Mouse (Mus musculus): ENCODE measurements at regions not wholly inside any gene's neighbourhood (a gene's known extent, or its start where the extent isn't known, plus 50 kb on each side); places are given as distances from the start of the nearest gene placed in this dataset.

GRCm38 (mm10) chr17:27364899-27365298, 156.3 kb downstream of the Grm4 start:
- DNase-seq (ENCODE audit: extremely low spot score in 1 of 2, low spot score in 1 of 2) = no peak

- no peak for DNase-seq (ENCODE audit: extremely low spot score in 1 of 2, low spot score in 1 of 2)
Measured at GRCm38 (mm10) chr17:27364338-27364737, 156.9 kb downstream of the Grm4 start.

GRCm38 (mm10) chr17:27363911-27364310, 157.3 kb downstream of the Grm4 start:
- DNase-seq (ENCODE audit: extremely low spot score in 1 of 2, low spot score in 1 of 2) = no peak

GRCm38 (mm10) chr17:27362221-27362620, 158.0 kb upstream of the Lemd2 start:
- no peak for DNase-seq (ENCODE audit: extremely low spot score in 1 of 2, low spot score in 1 of 2)

GRCm38 (mm10) chr17:27361362-27361761, 157.1 kb upstream of the Lemd2 start:
- DNase-seq (ENCODE audit: extremely low spot score in 1 of 2, low spot score in 1 of 2) = no peak

- no peak for DNase-seq (ENCODE audit: extremely low spot score in 1 of 2, low spot score in 1 of 2)
Measured at GRCm38 (mm10) chr17:27356862-27357261, 152.6 kb upstream of the Lemd2 start.

GRCm38 (mm10) chr17:27355717-27356116, 151.4 kb upstream of the Lemd2 start:
- DNase-seq (ENCODE audit: extremely low spot score in 1 of 2, low spot score in 1 of 2) = no peak

GRCm38 (mm10) chr17:27355056-27355455, 150.8 kb upstream of the Lemd2 start:
- no peak for DNase-seq (ENCODE audit: extremely low spot score in 1 of 2, low spot score in 1 of 2)

- DNase-seq (ENCODE audit: extremely low spot score in 1 of 2, low spot score in 1 of 2) = no peak
Measured at GRCm38 (mm10) chr17:27349911-27350310, 145.6 kb upstream of the Lemd2 start.

GRCm38 (mm10) chr17:27349432-27349831, 145.2 kb upstream of the Lemd2 start:
- DNase-seq (ENCODE audit: extremely low spot score in 1 of 2, low spot score in 1 of 2) = no peak

- DNase-seq (ENCODE audit: extremely low spot score in 1 of 2, low spot score in 1 of 2) = no peak
Measured at GRCm38 (mm10) chr17:27341952-27342890, 138.0 kb upstream of the Lemd2 start.

GRCm38 (mm10) chr17:27339823-27340222, 135.6 kb upstream of the Lemd2 start:
- no peak for DNase-seq (ENCODE audit: extremely low spot score in 1 of 2, low spot score in 1 of 2)

GRCm38 (mm10) chr17:27339261-27339660, 135.0 kb upstream of the Lemd2 start:
- DNase-seq (ENCODE audit: extremely low spot score in 1 of 2, low spot score in 1 of 2) = no peak

- no peak for DNase-seq (ENCODE audit: extremely low spot score in 1 of 2, low spot score in 1 of 2)
Measured at GRCm38 (mm10) chr17:27335621-27336020, 131.4 kb upstream of the Lemd2 start.

- DNase-seq (ENCODE audit: extremely low spot score in 1 of 2, low spot score in 1 of 2) = peak; percentile 64 to 81
Measured at GRCm38 (mm10) chr17:27333593-27333992, 129.3 kb upstream of the Lemd2 start.

- DNase-seq (ENCODE audit: extremely low spot score in 1 of 2, low spot score in 1 of 2) = no peak
Measured at GRCm38 (mm10) chr17:27333141-27333540, 128.9 kb upstream of the Lemd2 start.

- no peak for DNase-seq (ENCODE audit: extremely low spot score in 1 of 2, low spot score in 1 of 2)
Measured at GRCm38 (mm10) chr17:27332076-27332475, 127.8 kb upstream of the Lemd2 start.

- no peak for DNase-seq (ENCODE audit: extremely low spot score in 1 of 2, low spot score in 1 of 2)
Measured at GRCm38 (mm10) chr17:27331630-27332029, 127.4 kb upstream of the Lemd2 start.

GRCm38 (mm10) chr17:27329791-27330190, 125.5 kb upstream of the Lemd2 start:
- no peak for DNase-seq (ENCODE audit: extremely low spot score in 1 of 2, low spot score in 1 of 2)

GRCm38 (mm10) chr17:27329183-27329582, 124.9 kb upstream of the Lemd2 start:
- DNase-seq (ENCODE audit: extremely low spot score in 1 of 2, low spot score in 1 of 2) = no peak

GRCm38 (mm10) chr17:27325002-27325460, 120.8 kb upstream of the Lemd2 start:
- DNase-seq (ENCODE audit: extremely low spot score in 1 of 2, low spot score in 1 of 2) = peak in 1 of 2 experiments; percentile 34

GRCm38 (mm10) chr17:27323513-27323912, 119.2 kb upstream of the Lemd2 start:
- no peak for DNase-seq (ENCODE audit: extremely low spot score in 1 of 2, low spot score in 1 of 2)

Data from layer of hippocampus, postnatal 25 days (tissue).